Mouse (Mus musculus): ENCODE measurements around the gene Adamts12. TPM values are rescaled to one million over a fixed set of nuclear protein-coding genes. Genes with fewer than 3 reads are reported as not detected.

Gene Adamts12
- total RNA-seq, 2 experiments from 2014 or later: 0.02 TPM; not detected in 1

DNA sequence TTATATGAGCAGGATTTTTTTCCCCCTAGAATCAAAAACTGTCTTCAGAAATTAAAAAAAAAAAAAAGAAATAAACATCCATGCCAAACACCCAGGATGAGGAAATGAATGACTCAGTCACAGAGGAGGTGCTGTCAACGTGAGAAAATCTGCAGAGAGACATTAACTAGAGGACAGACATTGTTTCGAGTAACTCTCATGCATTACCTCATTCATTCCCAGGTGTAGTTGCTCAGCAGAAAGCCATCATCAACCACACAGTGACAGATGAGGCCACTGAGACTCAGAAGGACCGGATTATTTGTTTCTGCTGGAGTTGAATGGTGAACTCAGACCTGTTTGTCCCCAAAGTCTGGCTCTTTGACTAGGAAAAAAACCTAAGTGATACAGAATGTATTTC is 81.0 kb downstream of the Adamts12 start:
- no peak for ATAC-seq (replicated peaks; ENCODE audit: poor library complexity)

DNA sequence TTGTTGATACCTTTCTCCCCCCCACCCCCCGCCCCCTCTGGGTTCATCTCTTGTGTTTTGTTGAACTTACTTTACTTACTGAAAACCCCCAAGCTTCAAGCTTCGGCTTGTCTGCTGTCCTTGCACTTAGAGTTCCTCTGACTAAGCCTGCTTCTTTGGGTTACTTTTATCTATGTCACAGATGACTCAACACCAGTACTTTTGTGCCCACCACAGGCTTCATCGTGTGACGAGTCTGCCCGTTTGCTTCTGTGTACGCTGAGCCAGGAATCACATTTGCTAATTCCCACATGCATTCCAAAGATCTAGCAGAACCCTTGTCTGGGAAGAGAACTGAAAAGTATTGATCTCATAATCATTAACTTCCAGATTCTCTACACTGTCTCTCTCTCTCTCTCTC is 94.8 kb downstream of the Adamts12 start:
- no peak for ATAC-seq (replicated peaks; ENCODE audit: poor library complexity)

DNA sequence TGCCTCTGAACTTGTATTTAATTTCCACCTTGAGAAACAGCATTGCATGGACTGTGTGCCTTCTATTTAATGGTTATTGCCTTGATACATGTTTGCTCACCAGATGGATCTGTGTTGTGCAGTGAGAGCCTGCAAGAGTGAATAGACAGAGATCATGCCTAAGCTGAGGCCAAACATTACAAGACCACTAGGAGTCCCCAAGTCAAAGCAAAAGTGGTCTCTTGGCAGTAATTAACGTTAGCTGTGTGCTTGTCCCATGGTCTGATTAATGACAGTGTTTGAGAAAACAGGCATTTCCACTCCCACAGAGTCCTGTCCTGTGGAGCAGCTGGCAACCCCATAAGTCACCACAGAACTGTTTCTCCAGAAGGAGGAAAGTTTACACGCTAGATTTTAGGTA is 96.2 kb downstream of the Adamts12 start:
- ATAC-seq (replicated peaks; ENCODE audit: poor library complexity): no peak

DNA sequence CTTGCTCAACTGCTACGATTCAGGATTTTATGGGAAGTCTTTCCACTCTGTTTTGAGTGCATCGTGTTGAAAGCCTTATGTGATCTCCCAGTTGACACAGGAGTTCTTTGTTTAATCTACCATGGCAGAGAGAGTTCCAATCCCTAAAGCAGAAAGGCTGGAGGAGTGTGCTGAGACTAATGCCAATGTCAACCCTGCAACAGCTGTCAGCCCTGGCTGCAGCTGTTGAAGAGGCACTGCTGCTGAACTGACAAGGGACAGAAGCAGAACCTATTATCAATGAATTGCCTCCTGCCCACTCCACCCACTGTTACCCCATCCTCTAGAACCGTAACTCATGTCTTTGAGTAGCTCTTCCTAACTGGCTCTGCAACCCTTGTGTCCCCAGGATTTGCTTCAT is 101.3 kb downstream of the Adamts12 start:
- ATAC-seq (replicated peaks; ENCODE audit: poor library complexity): no peak

DNA sequence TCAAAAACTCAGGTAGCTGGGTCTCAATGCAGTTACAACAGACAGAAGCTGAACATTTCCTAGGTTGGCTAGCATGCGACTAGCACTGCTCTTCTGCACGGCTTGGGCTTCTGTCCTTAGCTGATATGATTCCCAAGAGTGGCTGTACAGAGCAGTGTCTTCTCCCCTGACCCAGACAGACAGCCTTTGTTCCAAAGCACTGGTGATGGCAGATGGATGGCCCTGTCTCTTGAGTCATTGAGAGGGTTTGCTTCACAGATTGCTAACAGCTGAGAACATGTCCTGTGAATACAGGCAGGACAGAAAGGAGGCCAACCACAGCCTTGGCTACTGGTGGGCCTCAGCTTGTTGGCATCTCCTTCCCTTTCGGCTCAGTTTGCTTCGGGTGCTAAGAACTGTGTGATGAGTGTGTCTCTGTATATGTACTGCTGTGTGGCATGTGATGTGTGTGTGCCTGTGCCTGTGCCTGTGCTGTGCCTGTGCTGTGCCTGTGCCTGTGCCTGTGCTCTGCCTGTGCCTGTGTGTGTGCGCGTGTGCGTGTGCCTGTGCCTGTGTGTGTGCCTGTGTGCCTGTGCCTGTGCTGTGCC is 109.4 kb downstream of the Adamts12 start:
- ATAC-seq (replicated peaks; ENCODE audit: poor library complexity): no peak

DNA sequence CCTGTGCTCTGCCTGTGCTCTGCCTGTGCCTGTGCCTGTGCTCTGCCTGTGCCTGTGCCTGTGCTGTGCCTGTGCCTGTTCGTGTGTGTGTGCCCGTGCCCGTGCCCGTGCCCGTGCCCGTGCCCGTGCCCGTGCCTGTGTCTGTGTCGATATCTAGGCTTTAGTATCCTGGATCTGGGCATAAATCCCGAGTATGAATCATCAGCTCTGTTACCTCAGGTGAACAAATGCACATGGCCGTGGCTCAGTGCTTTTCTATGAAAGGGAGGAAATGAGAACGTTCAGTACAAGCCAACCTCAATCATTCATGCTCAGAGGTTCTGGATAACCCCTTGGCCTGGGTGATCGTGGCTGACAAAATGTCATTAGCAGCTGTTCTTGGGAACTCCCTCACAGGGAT is 110.3 kb downstream of the Adamts12 start:
- no peak for ATAC-seq (replicated peaks; ENCODE audit: poor library complexity)

DNA sequence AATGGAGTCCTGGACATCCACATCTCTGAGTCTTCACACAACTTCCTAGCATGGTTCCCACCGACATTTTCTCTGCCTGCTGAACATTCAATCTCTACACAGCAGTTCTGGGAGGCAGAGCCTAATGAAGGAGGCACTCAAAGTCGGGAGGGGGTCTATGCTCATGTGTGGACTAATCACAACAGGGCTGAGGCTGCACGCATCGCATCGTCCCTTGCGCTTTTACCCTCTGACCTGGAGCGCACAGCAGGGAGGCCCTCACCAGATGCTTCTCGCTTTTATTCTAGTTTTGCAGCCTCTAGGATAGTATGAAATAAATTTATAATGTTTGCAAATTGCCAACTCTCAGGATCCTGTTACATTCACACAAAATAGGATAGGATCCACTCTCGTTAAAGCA is 112.9 kb downstream of the Adamts12 start:
- no peak for ATAC-seq (replicated peaks; ENCODE audit: poor library complexity)

DNA sequence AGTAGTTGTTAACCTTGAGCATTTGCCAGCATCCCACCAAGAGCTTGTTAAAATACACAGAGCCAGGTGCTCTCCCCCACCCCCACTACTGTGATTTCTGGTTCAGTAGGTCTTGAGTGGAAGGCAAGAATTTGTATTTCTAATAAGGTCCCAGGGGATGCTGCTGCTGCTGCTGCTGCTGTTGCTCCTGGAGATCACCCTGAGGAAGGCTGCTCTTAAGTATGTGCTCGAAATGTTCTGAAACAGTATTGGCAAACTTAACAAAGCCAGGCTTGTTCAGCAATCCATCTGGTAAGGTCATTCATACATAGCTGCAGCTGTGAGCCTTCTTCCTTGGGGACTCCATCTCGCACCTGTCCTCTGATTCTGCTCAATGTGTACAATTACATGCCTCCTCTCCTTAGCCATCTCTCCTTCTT is 115.2 kb downstream of the Adamts12 start:
- ATAC-seq (replicated peaks; ENCODE audit: poor library complexity): no peak

DNA sequence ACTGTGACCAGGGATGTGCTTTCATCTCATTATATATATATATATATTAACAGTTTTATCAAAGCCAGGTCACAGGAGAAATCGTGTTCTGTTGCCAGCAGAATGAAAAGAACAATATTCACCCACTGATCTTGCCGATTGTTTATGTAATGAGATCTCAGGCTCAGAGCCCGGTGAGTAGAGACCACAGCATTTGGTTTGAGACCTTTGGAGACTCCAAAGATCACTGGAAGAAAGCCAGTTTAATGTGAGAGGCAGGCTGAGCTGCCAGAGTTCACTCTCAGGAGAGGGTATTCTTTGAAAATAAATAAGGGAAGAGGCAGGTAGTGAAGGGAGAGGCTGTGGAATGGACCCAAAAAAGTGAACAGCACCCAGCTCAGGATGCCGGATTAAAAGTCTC is 122.1 kb downstream of the Adamts12 start:
- ATAC-seq (replicated peaks; ENCODE audit: poor library complexity): no peak

DNA sequence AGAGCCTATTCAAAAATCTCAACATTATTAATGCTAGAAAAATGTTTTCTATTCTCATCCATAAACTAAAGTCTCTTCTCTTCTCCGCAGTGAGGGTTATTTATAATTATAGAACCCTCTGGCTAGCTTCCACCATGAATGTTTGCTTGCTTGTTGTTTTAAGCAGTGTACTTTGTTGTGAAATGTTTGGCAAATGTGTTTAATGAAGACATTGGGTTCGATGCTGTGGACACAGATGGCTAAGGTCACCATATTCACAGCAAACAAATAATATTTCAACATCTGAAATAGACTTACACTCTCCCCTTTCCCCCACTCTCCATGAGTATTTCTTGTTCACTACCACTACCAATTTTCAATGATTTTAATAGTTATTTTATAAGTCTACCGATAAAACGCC is 125.9 kb downstream of the Adamts12 start:
- no peak for ATAC-seq (replicated peaks; ENCODE audit: poor library complexity)

DNA sequence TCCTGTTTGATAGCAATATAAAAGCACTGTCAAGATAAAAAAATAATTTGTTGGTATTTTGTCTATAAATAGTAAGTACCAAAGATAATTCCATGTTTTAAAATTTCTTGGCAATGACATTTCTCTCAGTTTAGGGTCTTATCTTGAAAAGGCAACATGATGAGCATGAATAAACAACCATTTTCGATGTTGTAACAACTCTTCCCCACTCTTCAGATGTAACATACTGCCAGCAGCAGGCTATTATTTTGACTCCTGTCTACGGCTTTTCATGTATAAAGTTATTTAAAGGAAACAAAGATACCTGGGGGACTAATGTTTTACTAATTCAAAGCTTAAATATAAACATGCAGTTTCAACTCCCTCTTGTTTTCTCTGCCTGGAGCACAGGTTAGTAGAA is 128.2 kb downstream of the Adamts12 start:
- no peak for ATAC-seq (replicated peaks; ENCODE audit: poor library complexity)

DNA sequence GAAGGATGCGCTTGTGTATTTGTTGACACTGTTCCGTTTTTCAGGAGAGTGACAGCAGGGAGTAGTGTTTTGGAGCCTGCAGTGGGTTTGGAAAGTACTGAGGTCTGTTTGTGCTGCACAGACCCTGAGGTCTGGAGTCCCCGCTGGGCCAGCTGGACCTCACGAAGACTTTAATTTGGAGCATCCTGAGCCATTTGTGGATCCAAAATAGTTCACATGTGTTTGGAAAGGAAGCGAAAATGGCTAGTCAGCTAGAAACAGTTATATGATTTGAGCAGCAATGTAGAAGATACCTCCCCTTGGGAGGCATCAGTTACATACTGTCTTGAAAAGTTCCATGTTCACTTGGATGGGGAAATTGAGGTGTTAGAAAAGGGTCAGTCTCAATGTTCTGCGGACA is 132.5 kb downstream of the Adamts12 start:
- ATAC-seq (replicated peaks; ENCODE audit: poor library complexity): no peak

DNA sequence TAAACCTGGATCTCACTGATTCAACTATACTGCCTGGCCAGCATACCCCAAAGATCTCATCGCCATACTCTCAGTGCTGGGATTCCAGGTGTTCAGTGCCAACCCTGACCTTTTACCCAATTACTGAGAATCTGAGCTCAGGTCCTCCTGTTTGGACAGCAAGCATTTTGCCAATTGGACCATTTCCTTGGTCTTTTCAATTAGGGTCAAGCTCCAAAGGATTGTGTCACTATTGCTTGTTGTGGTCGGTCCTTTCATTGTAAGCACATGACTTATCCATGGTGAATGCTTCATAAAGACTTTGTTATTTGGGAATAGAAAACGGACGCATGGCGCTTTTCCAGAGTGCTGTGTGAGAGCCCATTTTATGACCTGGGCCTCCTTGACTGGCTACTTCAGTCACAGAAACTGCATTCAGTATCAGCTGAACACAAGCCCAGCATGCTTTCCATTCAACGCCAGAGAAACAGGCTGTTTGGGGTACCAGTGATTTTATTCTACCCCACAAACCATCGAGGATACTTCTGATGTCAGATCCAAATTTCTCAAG is 133.7 kb downstream of the Adamts12 start:
- no peak for ATAC-seq (replicated peaks; ENCODE audit: poor library complexity)

DNA sequence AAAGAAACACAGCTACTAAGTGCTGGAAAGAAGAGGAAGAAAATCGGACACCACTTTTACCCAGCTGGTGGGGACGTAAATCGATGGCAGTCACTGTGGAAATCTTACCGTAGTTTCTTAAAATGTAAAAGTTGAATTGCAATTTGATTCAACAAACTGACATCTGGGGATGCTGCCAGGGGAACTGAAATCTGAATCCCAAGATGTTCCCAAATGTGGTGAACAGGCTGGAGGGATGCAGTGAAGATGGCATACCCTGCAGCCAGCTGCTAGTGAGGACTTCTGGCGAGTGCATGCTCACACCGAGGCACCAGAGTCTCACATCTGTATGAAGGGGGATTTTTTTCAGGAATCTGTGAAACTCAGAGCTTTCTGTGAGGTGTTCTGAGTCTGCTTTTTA is 138.5 kb downstream of the Adamts12 start:
- ATAC-seq (replicated peaks; ENCODE audit: poor library complexity): no peak

DNA sequence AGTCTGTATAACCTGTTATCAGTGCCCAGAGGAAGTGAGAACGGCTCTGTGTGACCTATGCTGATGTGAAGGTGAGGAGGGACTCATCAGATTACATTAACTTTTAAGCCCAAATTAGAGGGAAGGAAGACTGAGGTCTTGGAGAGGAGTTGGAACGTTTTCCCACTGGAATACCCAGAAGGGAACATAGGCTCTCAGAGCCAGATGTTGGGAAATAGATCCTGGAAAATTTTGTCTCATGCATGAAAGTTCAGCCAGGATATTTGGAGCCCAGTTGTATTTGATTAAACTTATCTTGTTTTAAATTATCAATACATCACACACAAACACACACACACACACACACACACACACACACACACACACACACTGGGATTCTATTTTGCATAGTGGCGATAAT is 140.3 kb downstream of the Adamts12 start:
- ATAC-seq (replicated peaks; ENCODE audit: poor library complexity): no peak

DNA sequence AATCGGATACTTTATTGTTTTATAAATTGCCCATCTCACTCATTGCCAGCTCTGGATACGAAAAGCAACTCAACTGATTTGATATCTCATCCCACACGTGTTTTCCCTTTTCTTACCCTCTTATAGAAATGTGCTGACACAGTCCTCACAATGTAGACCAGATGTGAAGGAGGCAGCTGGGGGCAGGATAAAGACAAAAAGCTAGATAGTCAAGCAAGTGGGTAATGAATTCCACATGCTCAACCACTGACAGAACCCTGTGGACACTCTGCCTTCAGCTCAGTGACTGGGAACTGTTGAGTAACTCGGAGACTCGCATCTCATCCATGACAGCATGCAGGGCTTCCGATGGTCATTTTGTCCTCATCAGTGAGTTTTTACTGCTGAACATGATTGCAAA is 146.4 kb downstream of the Adamts12 start:
- no peak for ATAC-seq (replicated peaks; ENCODE audit: poor library complexity)

DNA sequence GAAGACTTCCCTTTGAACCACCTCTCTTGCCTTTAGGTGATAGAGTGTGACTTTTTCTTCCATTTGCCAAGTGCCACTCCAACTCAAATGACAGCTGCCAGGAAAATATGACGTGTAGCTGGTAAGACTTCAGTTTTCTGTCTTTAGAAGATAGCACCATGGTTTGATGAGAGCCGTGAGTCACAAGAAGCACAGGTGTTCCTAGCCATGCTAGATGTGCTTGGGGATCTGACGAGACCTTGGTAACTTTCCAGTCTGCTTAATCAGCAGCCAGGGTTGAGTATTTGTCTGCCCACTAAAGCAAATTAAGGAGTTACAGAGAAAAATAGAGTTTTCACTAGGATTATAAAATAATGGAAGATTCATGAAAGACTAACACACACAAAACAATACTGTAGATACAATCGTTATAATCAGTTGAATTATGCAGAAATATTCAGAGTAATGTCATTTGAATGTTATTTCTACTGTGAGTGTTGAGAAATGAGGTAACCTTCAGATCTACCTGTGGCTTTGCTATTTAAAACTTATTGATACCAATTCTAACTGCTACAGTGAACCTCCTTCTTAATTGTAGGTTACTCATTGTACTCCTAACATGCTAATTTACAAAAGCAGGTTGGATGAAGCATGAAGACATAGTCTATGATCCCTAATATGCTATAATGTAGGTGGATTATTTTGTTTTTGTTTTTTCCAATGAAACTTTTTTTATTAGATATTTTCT is 169.5 kb downstream of the Adamts12 start:
- ATAC-seq (replicated peaks; ENCODE audit: poor library complexity): no peak

DNA sequence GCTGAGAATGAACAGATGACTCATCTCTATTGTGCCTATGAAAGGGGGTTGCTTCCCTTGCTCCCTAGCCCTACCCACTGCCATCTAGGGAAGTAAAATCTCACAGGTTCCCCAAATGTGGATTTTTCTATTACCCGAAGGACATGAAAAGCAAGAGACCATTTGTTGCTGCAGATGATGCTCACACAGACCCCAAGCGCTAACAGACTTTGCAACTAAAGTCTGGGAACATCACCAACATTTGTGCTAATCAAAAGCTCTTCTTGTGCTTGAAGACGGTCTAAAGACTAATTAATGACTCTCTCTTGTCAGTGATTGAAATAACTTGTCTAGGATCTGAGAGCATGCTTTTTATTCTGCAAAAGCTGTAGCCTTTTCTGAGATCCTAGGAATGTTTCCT is 175.8 kb downstream of the Adamts12 start:
- ATAC-seq (replicated peaks; ENCODE audit: poor library complexity): no peak

DNA sequence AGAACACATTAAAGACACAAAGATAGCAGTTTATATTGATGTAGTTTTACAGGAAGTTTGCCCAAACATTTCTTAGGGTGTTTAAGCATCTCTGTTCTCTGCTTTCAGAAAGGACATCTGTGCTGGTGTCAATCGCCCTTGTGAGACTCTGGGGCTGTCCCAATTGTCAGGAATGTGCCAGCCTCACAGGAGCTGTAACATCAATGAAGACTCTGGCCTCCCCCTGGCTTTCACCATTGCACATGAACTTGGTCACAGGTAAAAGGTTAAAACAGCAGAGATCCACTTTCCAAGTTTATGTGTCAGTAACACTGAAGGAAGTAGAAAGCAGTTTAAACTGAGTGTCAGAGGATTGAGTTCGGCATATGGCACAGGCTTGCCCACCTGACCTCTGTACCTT is 176.7 kb downstream of the Adamts12 start:
- ATAC-seq (replicated peaks; ENCODE audit: poor library complexity): no peak

DNA sequence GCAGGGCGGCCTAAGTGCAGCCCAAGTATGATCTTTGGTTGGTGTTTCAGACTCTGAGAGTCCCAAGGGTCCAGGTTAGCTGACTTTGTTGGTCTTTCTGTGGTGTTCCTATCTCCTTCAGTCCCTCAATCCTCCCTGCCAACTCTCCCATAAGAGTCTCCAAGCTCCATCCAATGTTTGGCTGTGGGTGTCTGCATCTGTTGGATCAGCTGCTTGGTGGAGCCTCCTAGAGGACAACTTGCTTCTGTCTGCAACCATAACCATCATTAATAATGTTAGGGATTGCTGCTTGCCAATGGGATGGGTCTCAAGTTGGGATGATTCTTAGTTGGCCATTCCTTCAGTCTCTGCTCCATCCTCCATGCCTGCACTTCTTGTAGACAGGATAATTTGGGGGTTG is 181.8 kb downstream of the Adamts12 start:
- ATAC-seq (replicated peaks; ENCODE audit: poor library complexity): no peak

DNA sequence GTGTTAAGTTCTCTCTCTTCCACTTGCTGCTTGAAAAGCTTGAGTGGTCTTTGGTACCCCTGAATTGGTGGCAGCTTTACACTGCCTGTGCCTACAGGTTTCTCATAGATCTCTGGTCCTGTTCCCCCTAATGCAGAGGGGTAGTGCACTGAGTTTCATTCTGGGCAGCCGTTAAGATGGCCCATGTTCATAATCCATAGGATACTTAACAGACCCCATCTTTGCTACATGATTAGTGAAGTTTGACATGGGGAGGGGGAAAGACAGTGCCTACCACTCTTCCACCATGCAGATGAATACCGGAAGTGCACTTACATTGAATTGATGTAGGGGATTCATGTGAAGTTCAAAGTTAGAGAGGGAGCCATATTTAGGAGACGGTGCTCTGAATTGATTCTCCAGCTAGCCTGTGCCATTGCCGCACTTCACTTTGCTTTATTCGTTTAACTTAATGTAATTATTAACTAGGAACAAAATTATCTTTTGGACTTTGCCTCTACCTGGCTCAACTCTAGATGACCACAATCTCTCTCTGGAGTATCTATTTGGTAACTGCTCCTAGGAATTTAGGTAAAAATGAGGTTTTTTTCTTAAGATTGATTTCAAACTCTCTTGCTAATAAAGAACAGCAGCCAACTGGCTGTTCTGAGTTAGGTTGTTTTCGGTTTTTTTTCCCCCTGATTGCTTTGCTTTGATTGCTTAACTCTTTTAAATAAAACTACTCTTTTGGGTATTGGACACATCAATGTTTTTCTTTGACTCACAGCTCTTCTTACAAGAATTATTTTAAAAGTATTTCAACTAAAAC is 214.9 kb downstream of the Adamts12 start:
- no peak for ATAC-seq (replicated peaks; ENCODE audit: poor library complexity)
